Mouse (Mus musculus): ENCODE results near the gene Pla2r1.

Gene Pla2r1

GRCm38 (mm10) chr2:60405431-60405830 lies 147.7 kb downstream of the Pla2r1 start:
- in situ Hi-C loops (cut with MboI, MseI) = no loop called here

DNA sequence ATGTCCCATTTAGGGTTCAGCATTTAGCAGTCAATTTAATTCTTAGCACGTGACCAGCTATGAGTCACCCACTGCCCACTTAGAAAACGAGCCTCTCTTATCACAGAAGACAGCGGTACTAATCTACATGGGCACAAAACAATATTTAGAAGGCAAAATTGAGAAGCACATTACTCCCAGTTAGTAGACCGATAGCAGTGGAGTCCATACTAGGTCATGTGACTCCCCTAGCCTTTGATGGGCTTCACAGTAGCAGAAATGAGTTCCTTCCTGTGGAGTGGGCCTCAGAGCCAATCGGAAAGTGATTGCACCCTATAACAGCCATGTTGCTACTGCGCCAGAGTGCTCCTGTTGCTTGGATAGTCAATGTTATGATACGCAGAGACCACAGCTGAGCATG lies 148.3 kb downstream of the Pla2r1 start:
- in situ Hi-C loops (cut with MboI, MseI) = no loop called here

DNA sequence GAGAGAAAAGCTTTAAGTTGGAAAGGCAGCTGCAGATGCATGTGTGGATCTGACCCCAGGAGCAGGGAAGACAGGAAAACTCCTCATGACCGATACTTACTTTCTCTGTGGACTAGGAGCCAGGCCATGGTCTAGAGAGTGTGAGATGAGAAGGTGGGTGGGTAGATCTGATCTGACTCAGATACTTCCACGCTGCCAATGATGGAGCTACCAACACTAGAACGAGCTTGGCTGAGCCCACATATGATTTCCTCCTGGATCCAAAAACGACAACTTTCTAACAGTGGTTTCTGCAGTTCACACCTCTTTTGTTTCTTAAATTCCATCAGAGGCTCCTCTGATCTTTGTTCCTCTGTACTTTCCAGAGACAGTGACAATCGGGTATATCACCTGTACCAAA lies 151.4 kb downstream of the Pla2r1 start:
- in situ Hi-C loops (cut with MboI, MseI) = no loop called here

DNA sequence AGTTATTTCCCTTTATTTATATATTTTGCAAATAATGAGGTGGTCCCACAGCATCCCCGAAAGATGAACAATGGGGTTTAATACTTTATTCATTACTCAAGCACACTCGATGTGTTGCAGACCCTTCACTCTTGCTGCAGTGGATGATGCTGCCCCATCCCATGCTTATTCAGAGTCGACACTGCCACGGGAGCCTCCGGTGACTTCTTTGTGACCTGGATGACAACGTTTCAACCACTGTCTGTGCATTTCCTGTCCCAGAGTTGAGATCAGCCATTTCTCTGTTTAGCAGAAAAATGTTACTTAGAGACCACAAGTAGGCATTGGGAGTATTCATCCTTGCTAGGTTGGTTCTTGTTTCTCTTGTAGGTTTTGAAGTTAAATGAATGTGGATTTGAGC lies 159.3 kb downstream of the Pla2r1 start:
- in situ Hi-C loops (cut with MboI, MseI) = no loop called here

DNA sequence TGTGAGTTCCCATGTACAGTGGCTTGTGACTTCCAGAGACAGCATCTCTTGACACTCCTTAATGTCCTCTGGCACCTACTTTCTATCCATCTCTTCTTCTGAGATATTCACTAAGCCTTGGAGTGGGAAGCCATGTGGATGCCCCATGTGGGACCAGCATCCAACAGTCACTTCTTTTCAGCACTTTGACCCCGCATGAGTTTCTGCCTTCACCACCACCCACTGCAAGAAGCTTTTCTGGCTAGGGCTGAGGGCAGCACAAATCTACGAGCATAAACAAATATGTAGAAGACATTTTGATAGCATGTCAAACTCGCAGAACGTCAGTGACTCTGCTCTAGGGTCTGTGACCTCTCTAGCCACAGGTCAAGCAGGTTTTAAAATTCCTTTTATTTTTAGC lies 160.8 kb downstream of the Pla2r1 start:
- in situ Hi-C loops (cut with MboI, MseI) = no loop called here

- in situ Hi-C loops (cut with MboI, MseI) = no loop called here
These were observed 165.7 kb downstream of the Pla2r1 start for GRCm38 (mm10) chr2:60387363-60387762.

DNA sequence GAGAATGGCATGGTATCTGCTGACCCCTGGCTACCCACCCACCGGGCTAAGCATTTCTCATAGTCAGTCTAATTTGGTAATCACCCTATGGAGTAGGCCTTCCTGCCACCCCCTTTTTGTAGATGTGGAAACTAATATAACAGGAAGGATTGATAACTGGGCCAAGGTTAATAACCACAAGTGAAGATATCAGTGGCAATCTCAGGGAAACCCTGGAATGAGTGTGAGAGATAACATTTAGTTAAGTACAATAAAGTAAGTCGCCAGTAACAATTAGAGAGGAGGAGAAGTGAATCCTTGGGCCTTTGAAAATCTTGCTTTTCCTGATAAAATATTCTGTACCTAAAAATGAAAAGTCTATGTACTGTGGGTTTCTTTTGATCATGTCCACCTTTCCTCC lies 166.3 kb downstream of the Pla2r1 start:
- in situ Hi-C loops (cut with MboI, MseI) = no loop called here

- in situ Hi-C loops (cut with MboI, MseI) = no loop called here
These were observed 168.4 kb downstream of the Pla2r1 start for GRCm38 (mm10) chr2:60384763-60385085.

GRCm38 (mm10) chr2:60384083-60384762 lies 168.9 kb downstream of the Pla2r1 start:
- in situ Hi-C loops (cut with MboI, MseI) = no loop called here

DNA sequence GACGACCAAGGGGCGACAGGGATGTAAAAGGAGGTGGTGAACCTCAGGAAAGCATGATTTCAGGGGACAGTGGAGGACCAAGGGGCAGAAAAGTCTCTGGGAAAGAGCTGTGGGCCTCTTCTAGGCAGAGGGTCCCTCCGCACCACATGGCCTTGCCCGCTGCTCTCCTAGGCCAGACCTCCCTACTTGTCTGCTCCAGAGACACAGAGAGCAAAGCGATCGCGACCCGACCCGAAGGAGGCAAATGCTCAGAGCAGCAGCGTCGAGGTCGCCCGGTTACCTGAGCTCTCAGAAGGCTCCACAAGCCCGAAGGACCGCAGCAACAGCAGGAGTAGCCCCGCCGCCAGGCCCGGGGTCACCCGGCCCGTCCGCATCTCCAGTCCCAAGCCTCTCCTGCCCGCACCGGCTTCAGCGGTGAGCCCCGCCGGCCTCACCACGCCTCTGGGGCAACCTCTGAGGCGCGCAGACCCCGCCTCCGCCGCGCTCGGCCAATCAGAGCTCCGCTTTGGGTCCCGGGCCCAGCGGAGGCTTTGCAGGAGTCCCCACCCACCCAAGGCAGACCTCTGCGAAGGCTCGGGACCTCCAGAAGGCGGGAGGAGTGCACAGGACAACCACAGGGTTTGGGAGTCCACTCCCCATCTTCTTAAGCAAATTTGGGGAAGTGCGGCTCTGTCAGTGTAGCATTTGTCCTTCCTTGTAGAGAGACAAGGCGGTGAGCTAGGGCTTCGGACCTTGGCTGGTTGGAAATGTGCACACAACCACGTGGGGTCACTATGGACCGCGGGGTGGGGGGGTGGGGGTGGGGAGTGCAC lies 170.0 kb downstream of the Pla2r1 start, which contains the start of gene Ly75:
Ly75 (minus strand) TSS at position 446 of the 812 bp plus-strand sequence.
- in situ Hi-C loops (cut with MboI, MseI) = no loop called here

DNA sequence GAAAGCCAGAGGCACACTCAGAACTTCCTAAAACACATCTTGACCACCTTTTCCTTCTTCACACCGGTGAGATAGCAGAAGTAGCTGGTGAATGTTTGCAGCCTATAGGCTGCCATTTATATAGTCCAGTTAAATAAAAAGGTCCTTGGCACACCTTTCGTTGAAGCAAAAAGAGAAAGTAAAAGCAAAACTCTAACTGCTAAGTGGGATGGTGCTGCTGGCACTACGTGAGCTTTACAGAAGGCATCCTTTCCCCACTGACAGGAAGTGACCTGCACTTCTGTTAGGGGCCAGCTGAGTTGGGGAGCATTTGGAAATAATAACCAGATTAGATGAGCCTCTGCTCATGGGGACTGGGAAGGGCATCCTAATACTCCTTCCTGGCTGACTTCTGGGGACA lies 170.8 kb downstream of the Pla2r1 start:
- in situ Hi-C loops (cut with MboI, MseI) = no loop called here

DNA sequence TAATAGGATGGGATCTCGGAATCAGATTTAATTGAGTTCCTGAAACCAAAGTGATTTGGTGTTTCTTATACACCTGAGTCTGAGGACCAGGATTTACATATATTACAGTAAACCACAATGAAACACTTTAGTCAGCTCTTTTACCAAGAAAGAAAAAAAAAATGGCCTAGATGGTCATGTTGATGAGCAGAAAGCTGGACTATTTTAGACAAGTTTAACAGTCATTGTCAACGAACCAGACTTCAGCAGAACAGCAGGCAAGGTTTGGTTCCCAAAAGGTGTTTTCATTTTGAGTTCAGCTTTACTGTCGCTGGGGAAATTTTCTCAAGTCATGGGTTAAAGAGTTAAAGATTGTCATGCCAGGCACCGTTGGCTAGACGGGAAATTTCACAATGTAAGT lies 175.8 kb downstream of the Pla2r1 start:
- in situ Hi-C loops (cut with MboI, MseI) = no loop called here

- in situ Hi-C loops (cut with MboI, MseI) = no loop called here
These were observed 177.4 kb downstream of the Pla2r1 start for GRCm38 (mm10) chr2:60375608-60376107.

- in situ Hi-C loops (cut with MboI, MseI) = no loop called here
These were observed 178.0 kb downstream of the Pla2r1 start for GRCm38 (mm10) chr2:60375126-60375525.

- in situ Hi-C loops (cut with MboI, MseI) = loop anchor here (5.0 kb wide), 1 partner anchor 47 kb away; no protein-coding TSS in a partner anchor
These were observed 182.9 kb downstream of the Pla2r1 start for GRCm38 (mm10) chr2:60370188-60370587.

- in situ Hi-C loops (cut with MboI, MseI) = no loop called here
These were observed 183.7 kb downstream of the Pla2r1 start for GRCm38 (mm10) chr2:60369454-60369853.

DNA sequence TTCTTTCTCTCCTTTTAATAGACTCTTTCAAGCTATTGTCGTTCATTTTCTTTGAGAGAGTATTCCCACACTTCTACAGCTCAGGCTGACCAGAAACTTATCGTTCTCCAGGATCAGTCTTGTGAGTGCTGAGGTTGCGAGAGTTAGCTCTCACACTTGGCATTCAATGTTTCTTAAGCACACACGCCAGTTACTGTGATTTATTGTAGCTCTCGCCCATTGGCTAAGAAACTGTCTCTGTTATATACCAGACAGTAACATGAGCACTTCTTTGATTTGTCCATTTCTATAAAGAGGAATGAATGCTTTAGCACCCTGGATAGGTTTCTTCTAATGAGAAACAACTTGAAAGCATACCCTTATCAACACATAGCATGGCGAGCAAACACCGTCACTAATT lies 185.2 kb downstream of the Pla2r1 start:
- in situ Hi-C loops (cut with MboI, MseI) = no loop called here
